Mouse (Mus musculus): ENCODE measurements around the gene Pik3ip1. TPM values are rescaled to one million over a fixed set of nuclear protein-coding genes. Genes with fewer than 3 reads are reported as not detected.

Gene Pik3ip1
- polyA plus RNA-seq, 1 experiment from 2014 or later, result 34.4 TPM

GRCm38 (mm10) chr11:3307875-3308274 lies 22.3 kb upstream of the Pik3ip1 start:
- Histone ChIP-seq H3K27ac (replicated peaks) (no peak overlapping the region), H3K9ac (replicated peaks) (no peak overlapping the region), H3K27me3 (no peaks in the 10 kb centered on the region), H3K4me1 (peaks cover 2% of the 10 kb centered on the region), H3K4me2 (replicated peaks) (no peak overlapping the region), H3K9me3 (no peaks in the 10 kb centered on the region), H3K4me3 (no peak overlapping the region), H3K36me3 (peaks cover 89% of the 10 kb centered on the region)
- no peak for ATAC-seq (replicated peaks)
- 90% methylated on average over 3 of the region's 3 CpGs for WGBS

- H3K4me1 ChIP-seq, result no peaks in the 10 kb centered on the region
- ATAC-seq (replicated peaks), result no peak
- no peak overlapping the region for H3K27ac ChIP-seq (replicated peaks)
- no peaks in the 10 kb centered on the region for H3K27me3 ChIP-seq
- no peak overlapping the region for H3K4me3 ChIP-seq
- H3K36me3 ChIP-seq, result peaks cover 71% of the 10 kb centered on the region
- 98% methylated on average over 4 of the region's 4 CpGs for WGBS
- H3K9me3 ChIP-seq, result no peaks in the 10 kb centered on the region
- H3K9ac ChIP-seq (replicated peaks), result no peak overlapping the region
- no peak overlapping the region for H3K4me2 ChIP-seq (replicated peaks)
Measured at GRCm38 (mm10) chr11:3309884-3310283, 20.3 kb upstream of the Pik3ip1 start.

DNA sequence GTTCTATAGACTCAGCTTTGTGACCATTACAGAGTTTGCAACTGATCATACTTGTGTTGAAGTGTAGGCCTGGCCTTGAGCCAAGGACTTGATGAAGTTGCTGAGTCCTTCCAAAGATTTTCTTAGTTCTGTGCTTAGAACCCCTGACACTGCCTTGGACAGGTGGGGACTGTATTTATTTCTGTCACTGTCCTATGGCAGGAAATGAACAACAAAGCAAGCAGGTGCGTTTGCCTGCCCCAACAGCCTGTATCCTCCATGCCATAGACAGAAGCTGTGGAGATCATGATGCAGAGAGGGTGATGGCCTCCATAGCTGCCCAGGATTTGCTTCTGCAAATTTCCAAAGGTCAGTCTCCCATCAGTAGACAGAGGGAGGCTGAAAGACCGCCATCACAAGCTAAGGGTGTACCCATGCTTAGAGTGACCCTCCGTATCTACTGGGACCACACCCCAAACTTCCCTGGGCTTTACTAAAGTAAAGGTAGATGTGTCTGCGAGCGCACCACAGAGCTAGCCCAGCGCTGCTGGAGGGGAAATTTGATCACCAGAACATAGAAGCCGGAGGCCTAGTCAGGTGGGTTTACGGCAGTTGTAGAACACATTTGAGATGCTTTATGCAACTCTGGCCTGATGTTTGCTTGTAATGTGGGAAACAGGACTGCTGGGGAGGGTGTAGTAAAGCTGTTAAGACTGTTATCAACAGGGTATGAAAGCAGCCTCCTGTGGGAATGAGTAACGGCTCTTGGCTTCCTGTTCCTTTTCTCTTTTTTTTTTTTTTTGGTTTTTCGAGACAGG lies 19.2 kb upstream of the Pik3ip1 start:
- 91% methylated on average over 10 of the region's 10 CpGs for WGBS

GRCm38 (mm10) chr11:3311586-3312347 lies 18.4 kb upstream of the Pik3ip1 start:
- H3K4me3 ChIP-seq, result no peak overlapping the region
- H3K27ac ChIP-seq (replicated peaks), result no peak overlapping the region
- no peaks in the 10 kb centered on the region for H3K9me3 ChIP-seq
- WGBS, result 90% methylated on average over 10 of the region's 10 CpGs
- H3K27me3 ChIP-seq, result no peaks in the 10 kb centered on the region
- H3K4me2 ChIP-seq (replicated peaks), result no peak overlapping the region
- ATAC-seq (replicated peaks), result no peak
- no peaks in the 10 kb centered on the region for H3K4me1 ChIP-seq
- no peak overlapping the region for H3K9ac ChIP-seq (replicated peaks)
- peaks cover 52% of the 10 kb centered on the region for H3K36me3 ChIP-seq

More for the DNA sequence above, 19.2 kb upstream of the Pik3ip1 start:
- Histone ChIP-seq H3K4me3 (no peak overlapping the region), H3K36me3 (peaks cover 60% of the 10 kb centered on the region), H3K9me3 (no peaks in the 10 kb centered on the region), H3K9ac (replicated peaks) (no peak overlapping the region), H3K4me1 (no peaks in the 10 kb centered on the region), H3K27me3 (no peaks in the 10 kb centered on the region), H3K4me2 (replicated peaks) (no peak overlapping the region), H3K27ac (replicated peaks) (0 out of 2 replicates have a peak overlapping the region, but pooled peaks have one; percentile 3)
- ATAC-seq (replicated peaks), result no peak

- Histone ChIP-seq H3K27me3 (no peaks in the 10 kb centered on the region), H3K27ac (replicated peaks) (no peak overlapping the region), H3K4me1 (no peaks in the 10 kb centered on the region), H3K4me2 (replicated peaks) (no peak overlapping the region), H3K4me3 (no peak overlapping the region), H3K9me3 (no peaks in the 10 kb centered on the region), H3K36me3 (peaks cover 36% of the 10 kb centered on the region), H3K9ac (replicated peaks) (no peak overlapping the region)
- 87% methylated on average over 1 of the region's 1 CpGs for WGBS
- ATAC-seq (replicated peaks), result peak; percentile 46; the same call in 1 of the 2 replicates
Measured at GRCm38 (mm10) chr11:3313294-3313693, 16.9 kb upstream of the Pik3ip1 start.

GRCm38 (mm10) chr11:3314148-3314547 lies 16.1 kb upstream of the Pik3ip1 start:
- peaks cover 28% of the 10 kb centered on the region for H3K36me3 ChIP-seq
- H3K4me1 ChIP-seq, result no peaks in the 10 kb centered on the region
- no peak overlapping the region for H3K4me2 ChIP-seq (replicated peaks)
- no peak overlapping the region for H3K9ac ChIP-seq (replicated peaks)
- ATAC-seq (replicated peaks), result peak; percentile 45; the same call in 1 of the 2 replicates
- no peak overlapping the region for H3K27ac ChIP-seq (replicated peaks)
- H3K27me3 ChIP-seq, result no peaks in the 10 kb centered on the region
- H3K9me3 ChIP-seq, result no peaks in the 10 kb centered on the region
- WGBS, result 20% methylated on average over 2 of the region's 2 CpGs
- no peak overlapping the region for H3K4me3 ChIP-seq

- H3K27ac ChIP-seq (replicated peaks), result no peak overlapping the region
- WGBS, result 93% methylated on average over 3 of the region's 3 CpGs
- ATAC-seq (replicated peaks), result no peak
- no peaks in the 10 kb centered on the region for H3K4me1 ChIP-seq
- no peak overlapping the region for H3K9ac ChIP-seq (replicated peaks)
- no peaks in the 10 kb centered on the region for H3K27me3 ChIP-seq
- H3K4me2 ChIP-seq (replicated peaks), result no peak overlapping the region
- H3K9me3 ChIP-seq, result no peaks in the 10 kb centered on the region
- no peak overlapping the region for H3K4me3 ChIP-seq
- H3K36me3 ChIP-seq, result no peaks in the 10 kb centered on the region; the same call in 1 of the 2 replicates
Measured at GRCm38 (mm10) chr11:3318286-3318685, 11.9 kb upstream of the Pik3ip1 start.

DNA sequence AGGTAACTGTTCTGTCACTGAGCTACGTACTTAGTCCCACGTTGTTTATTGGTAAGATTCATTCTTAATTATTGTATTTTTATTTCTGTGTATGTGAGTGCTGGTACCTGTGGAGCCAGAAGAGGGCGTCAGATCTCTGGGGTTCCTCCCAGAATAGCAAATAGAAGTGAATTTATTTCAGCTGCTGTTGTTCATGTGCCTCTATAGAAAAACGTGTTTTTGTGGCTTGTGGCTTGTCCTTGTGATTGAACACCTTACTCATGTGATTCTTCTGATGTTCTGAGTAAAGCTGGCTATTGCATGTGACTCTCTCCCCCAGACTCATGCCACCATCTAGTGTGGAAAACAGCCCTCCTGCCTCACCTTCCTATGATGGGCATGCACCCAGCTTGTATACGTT lies 1.9 kb upstream of the Pik3ip1 start:
- H3K27me3 ChIP-seq, result no peaks in the 10 kb centered on the region
- H3K4me2 ChIP-seq (replicated peaks), result no peak overlapping the region
- no peak overlapping the region for H3K9ac ChIP-seq (replicated peaks)
- 78% methylated on average over 5 of the region's 5 CpGs for WGBS
- peaks cover 16% of the 10 kb centered on the region for H3K4me1 ChIP-seq
- H3K9me3 ChIP-seq, result no peaks in the 10 kb centered on the region
- H3K36me3 ChIP-seq, result peaks cover 1% of the 10 kb centered on the region; the same call in 1 of the 2 replicates
- no peak for ATAC-seq (replicated peaks)
- no peak overlapping the region for H3K4me3 ChIP-seq
- H3K27ac ChIP-seq (replicated peaks), result no peak overlapping the region

- ATAC-seq (replicated peaks), result no peak
- H3K36me3 ChIP-seq, result peaks cover 8% of the 10 kb centered on the region; the same call in 1 of the 2 replicates
- no peak overlapping the region for H3K9ac ChIP-seq (replicated peaks)
- 80% methylated on average over 11 of the region's 11 CpGs for WGBS
- H3K4me3 ChIP-seq, result no peak overlapping the region
- H3K4me1 ChIP-seq, result peaks cover 16% of the 10 kb centered on the region
- H3K9me3 ChIP-seq, result no peaks in the 10 kb centered on the region
- no peak overlapping the region for H3K27ac ChIP-seq (replicated peaks)
- no peaks in the 10 kb centered on the region for H3K27me3 ChIP-seq
- H3K4me2 ChIP-seq (replicated peaks), result no peak overlapping the region
Measured at GRCm38 (mm10) chr11:3328806-3329775, 1.1 kb upstream of the Pik3ip1 start.

DNA sequence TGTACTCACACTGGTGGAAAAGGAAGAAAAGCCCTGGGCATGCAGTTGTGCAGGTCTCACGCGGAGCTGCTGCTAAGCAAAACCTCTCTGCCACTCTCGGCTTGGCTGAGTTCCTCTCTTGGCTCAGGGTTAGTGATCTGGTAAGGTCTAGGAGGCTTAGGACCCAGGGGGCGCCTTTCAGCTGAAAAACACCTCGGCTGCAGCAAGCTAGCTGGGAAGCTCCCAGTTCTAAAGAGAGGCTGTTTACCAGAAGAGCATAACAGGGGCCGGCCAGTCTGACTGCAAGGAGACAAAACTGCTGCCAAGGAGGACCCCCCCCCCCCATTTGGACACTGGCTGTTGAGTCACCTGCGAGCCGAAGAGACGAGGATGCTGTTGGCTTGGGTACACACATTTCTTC lies 365 bp downstream of the Pik3ip1 start:
- Histone ChIP-seq H3K27ac (replicated peaks) (peak overlapping the region; percentile 86), H3K4me2 (replicated peaks) (peak overlapping the region; percentile 88), H3K4me1 (peaks cover 18% of the 10 kb centered on the region), H3K9ac (replicated peaks) (peak overlapping the region; percentile 63), H3K36me3 (peaks cover 14% of the 10 kb centered on the region; the same call in 1 of the 2 replicates), H3K4me3 (peak overlapping the region; percentile 60), H3K9me3 (no peaks in the 10 kb centered on the region), H3K27me3 (no peaks in the 10 kb centered on the region)
- peak; percentile 39 for ATAC-seq (replicated peaks)
- under 1% methylated on average over 9 of the region's 9 CpGs for WGBS

DNA sequence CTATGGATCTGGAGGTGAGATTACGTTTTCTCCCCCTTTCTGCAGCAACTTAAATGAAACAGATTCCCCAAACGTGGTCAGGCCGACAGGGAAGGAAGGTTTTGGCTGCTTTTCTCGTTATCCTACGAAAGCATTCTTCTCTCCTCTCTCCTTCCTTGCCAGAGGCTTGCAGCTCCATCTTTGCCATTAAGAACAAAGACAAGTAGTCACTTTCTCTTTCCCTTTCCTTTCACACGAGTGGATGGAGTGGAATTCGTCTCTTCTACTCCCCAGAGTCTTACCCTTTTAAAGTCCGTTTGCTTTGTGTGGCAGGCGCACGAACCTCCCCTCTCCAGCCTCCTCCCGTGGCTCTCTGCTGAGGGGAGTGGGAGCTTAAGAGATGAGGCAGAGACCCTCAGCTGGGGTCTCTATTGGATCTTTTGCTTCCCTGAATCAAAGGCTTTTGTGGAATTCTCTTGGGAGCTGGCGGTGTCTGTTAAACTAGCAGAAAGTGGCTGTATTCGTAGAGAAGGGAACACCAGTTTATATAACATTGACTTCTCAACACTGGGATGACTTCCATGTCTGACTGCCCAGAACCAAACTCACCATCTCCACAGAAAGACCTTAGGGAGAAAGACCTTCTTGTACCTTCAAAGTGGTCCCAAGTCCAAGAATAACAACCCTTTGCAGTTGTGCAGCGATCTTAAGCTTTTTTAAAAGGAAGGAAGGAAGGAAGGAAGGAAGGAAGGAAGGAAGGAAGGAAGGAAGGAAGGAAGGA lies 970 bp downstream of the Pik3ip1 start:
- Histone ChIP-seq H3K4me2 (replicated peaks) (peak overlapping the region; percentile 88), H3K4me1 (peaks cover 23% of the 10 kb centered on the region), H3K9ac (replicated peaks) (peak overlapping the region; percentile 63), H3K27me3 (no peaks in the 10 kb centered on the region), H3K4me3 (peak overlapping the region; percentile 60), H3K27ac (replicated peaks) (peak overlapping the region; percentile 86), H3K36me3 (peaks cover 17% of the 10 kb centered on the region; the same call in 1 of the 2 replicates), H3K9me3 (no peaks in the 10 kb centered on the region)
- 2% methylated on average over 14 of the region's 14 CpGs for WGBS
- ATAC-seq (replicated peaks), result no peak

Data from forebrain, embryonic 15.5 days (tissue).